Mouse (Mus musculus): ENCODE measurements around the gene Dusp14. TPM values are rescaled to one million over a fixed set of nuclear protein-coding genes. Genes with fewer than 3 reads are reported as not detected.
A peak's percentile ranks its signal among the peaks of the same experiment; 100 is the strongest.

Dusp14 gene
- polyA plus RNA-seq, 1 experiment from 2014 or later, result 13.1 TPM

- H3K36me3 ChIP-seq (ENCODE audit: control insufficient read depth, insufficient read depth, low read length), result peaks cover 8% of the 10 kb centered on the region
- H3K27me3 ChIP-seq (replicated peaks; ENCODE audit: control insufficient read depth, insufficient read depth, low read length), result no peaks in the 10 kb centered on the region
- H3K4me2 ChIP-seq (ENCODE audit: low read length), result no peak overlapping the region
- H3K9ac ChIP-seq (ENCODE audit: low read depth, low read length), result no peak overlapping the region
- 65% methylated on average over 6 of the region's 6 CpGs for WGBS
- no peak for ATAC-seq
- no peaks in the 10 kb centered on the region for H3K9me3 ChIP-seq (ENCODE audit: control insufficient read depth, low read length)
- H3K4me3 ChIP-seq (ENCODE audit: low read length), result no peak overlapping the region
- peaks cover 16% of the 10 kb centered on the region for H3K4me1 ChIP-seq (ENCODE audit: control insufficient read depth, insufficient read depth, low read depth, low read length)
- no peak overlapping the region for H3K27ac ChIP-seq (ENCODE audit: low read depth, low read length)
Measured at GRCm38 (mm10) chr11:84040621-84041020, 28.4 kb downstream of the Dusp14 start.

GRCm38 (mm10) chr11:84033671-84034070, 35.4 kb downstream of the Dusp14 start:
- Histone ChIP-seq H3K4me3 (ENCODE audit: low read length) (no peak overlapping the region), H3K9ac (ENCODE audit: low read depth, low read length) (no peak overlapping the region), H3K36me3 (ENCODE audit: control insufficient read depth, insufficient read depth, low read length) (peaks cover 26% of the 10 kb centered on the region), H3K4me2 (ENCODE audit: low read length) (no peak overlapping the region), H3K4me1 (ENCODE audit: control insufficient read depth, insufficient read depth, low read depth, low read length) (no peaks in the 10 kb centered on the region), H3K27me3 (replicated peaks; ENCODE audit: control insufficient read depth, insufficient read depth, low read length) (no peaks in the 10 kb centered on the region), H3K9me3 (ENCODE audit: control insufficient read depth, low read length) (no peaks in the 10 kb centered on the region), H3K27ac (ENCODE audit: low read depth, low read length) (no peak overlapping the region)
- ATAC-seq, result no peak
- 79% methylated on average over 5 of the region's 5 CpGs for WGBS

DNA sequence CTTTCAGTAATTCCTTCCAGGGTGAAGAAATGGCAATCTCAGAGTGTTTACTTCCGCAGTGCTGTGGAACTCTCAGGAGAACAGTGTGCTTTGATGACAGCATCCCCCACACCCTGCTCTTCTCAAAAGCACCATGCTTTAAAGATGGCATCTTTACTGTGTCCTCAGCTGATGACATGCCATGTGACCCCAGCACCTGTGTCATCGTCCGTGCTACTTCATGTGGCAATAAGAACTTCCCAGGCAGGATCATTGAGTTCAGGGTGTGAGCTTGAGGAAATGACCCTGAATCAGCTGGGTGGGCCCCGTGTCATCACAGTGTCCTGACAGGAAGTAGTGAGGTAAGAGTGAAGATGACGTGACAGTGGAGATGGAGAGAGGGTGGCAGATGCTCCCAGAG, 36.5 kb downstream of the Dusp14 start:
- no peak overlapping the region for H3K27ac ChIP-seq (ENCODE audit: low read depth, low read length)
- H3K9me3 ChIP-seq (ENCODE audit: control insufficient read depth, low read length), result no peaks in the 10 kb centered on the region
- no peaks in the 10 kb centered on the region for H3K27me3 ChIP-seq (replicated peaks; ENCODE audit: control insufficient read depth, insufficient read depth, low read length)
- no peak for ATAC-seq
- H3K4me3 ChIP-seq (ENCODE audit: low read length), result no peak overlapping the region
- 88% methylated on average over 5 of the region's 5 CpGs for WGBS
- no peaks in the 10 kb centered on the region for H3K4me1 ChIP-seq (ENCODE audit: control insufficient read depth, insufficient read depth, low read depth, low read length)
- H3K36me3 ChIP-seq (ENCODE audit: control insufficient read depth, insufficient read depth, low read length), result peaks cover 30% of the 10 kb centered on the region
- H3K9ac ChIP-seq (ENCODE audit: low read depth, low read length), result no peak overlapping the region
- H3K4me2 ChIP-seq (ENCODE audit: low read length), result no peak overlapping the region

GRCm38 (mm10) chr11:84031971-84032370, 37.1 kb downstream of the Dusp14 start:
- Histone ChIP-seq H3K27me3 (replicated peaks; ENCODE audit: control insufficient read depth, insufficient read depth, low read length) (no peaks in the 10 kb centered on the region), H3K36me3 (ENCODE audit: control insufficient read depth, insufficient read depth, low read length) (peaks cover 35% of the 10 kb centered on the region), H3K9me3 (ENCODE audit: control insufficient read depth, low read length) (no peaks in the 10 kb centered on the region), H3K9ac (ENCODE audit: low read depth, low read length) (no peak overlapping the region), H3K4me3 (ENCODE audit: low read length) (no peak overlapping the region), H3K4me1 (ENCODE audit: control insufficient read depth, insufficient read depth, low read depth, low read length) (no peaks in the 10 kb centered on the region), H3K4me2 (ENCODE audit: low read length) (no peak overlapping the region), H3K27ac (ENCODE audit: low read depth, low read length) (no peak overlapping the region)
- 62% methylated on average over 9 of the region's 9 CpGs for WGBS
- no peak for ATAC-seq

DNA sequence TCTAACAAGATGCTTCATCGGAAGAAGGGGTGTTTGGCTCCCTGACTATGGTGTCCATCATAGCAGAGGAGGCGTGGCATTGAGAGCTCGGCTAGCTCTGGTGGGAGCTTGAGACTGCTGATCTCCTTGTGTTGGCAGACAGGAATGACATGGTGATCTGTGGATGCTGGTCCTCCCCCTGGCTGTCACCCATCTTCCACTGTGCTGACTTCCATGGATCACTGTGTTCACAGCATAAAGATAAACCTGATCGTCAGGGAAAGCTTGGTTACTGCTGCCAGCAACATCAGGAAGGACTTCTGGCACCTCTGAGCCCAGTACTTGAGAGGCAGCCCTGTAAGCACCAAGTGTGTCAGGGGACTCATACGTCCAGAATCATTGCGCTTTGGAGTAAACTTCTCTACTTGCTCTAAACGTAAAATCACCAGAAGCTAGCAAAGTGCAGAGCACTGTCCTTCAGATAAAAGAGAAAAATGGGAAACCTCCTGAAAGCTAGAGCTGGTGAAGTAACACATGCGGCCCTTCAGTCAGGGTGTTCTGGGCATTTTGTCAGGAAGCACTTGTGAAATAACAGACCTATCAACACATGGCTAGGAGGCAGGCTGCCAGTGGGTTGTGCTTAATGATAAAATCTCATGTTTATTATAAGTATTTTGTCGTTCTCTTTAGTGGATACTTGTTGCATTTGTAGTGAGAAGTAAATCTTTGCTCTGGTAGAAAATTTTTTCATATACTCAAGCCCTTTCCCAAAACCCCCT, 40.6 kb downstream of the Dusp14 start:
- H3K4me1 ChIP-seq (ENCODE audit: control insufficient read depth, insufficient read depth, low read depth, low read length), result no peaks in the 10 kb centered on the region
- no peaks in the 10 kb centered on the region for H3K27me3 ChIP-seq (replicated peaks; ENCODE audit: control insufficient read depth, insufficient read depth, low read length)
- H3K36me3 ChIP-seq (ENCODE audit: control insufficient read depth, insufficient read depth, low read length), result peaks cover 52% of the 10 kb centered on the region
- H3K27ac ChIP-seq (ENCODE audit: low read depth, low read length), result no peak overlapping the region
- ATAC-seq, result no peak
- H3K4me2 ChIP-seq (ENCODE audit: low read length), result no peak overlapping the region
- no peak overlapping the region for H3K9ac ChIP-seq (ENCODE audit: low read depth, low read length)
- WGBS, result 87% methylated on average over 9 of the region's 9 CpGs
- no peak overlapping the region for H3K4me3 ChIP-seq (ENCODE audit: low read length)
- no peaks in the 10 kb centered on the region for H3K9me3 ChIP-seq (ENCODE audit: control insufficient read depth, low read length)

DNA sequence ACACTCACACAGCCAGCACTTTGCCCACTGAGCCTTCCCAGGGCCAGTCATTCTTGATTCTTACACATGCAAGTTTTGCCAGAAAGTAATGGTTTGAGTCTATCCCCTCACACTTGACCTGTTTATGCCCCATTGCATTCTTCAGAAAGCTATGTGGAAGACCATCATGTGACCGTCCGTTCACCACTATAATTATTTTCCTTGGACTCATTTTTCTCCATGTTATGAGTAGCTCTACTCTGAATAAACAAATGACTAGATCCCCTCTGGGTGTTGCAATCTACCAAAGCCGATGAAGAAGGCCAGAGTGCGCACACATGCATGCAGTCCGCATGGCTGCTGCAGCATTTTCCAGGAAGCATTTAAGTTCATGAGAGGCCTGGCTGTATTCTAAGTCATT, 41.8 kb downstream of the Dusp14 start:
- no peak overlapping the region for H3K9ac ChIP-seq (ENCODE audit: low read depth, low read length)
- no peak overlapping the region for H3K27ac ChIP-seq (ENCODE audit: low read depth, low read length)
- peaks cover 51% of the 10 kb centered on the region for H3K36me3 ChIP-seq (ENCODE audit: control insufficient read depth, insufficient read depth, low read length)
- no peaks in the 10 kb centered on the region for H3K9me3 ChIP-seq (ENCODE audit: control insufficient read depth, low read length)
- no peak for ATAC-seq
- H3K4me1 ChIP-seq (ENCODE audit: control insufficient read depth, insufficient read depth, low read depth, low read length), result no peaks in the 10 kb centered on the region
- H3K27me3 ChIP-seq (replicated peaks; ENCODE audit: control insufficient read depth, insufficient read depth, low read length), result no peaks in the 10 kb centered on the region
- H3K4me3 ChIP-seq (ENCODE audit: low read length), result no peak overlapping the region
- WGBS, result 94% methylated on average over 5 of the region's 5 CpGs
- H3K4me2 ChIP-seq (ENCODE audit: low read length), result no peak overlapping the region

- no peak for ATAC-seq
- H3K9me3 ChIP-seq (ENCODE audit: control insufficient read depth, low read length), result no peaks in the 10 kb centered on the region
- no peak overlapping the region for H3K4me3 ChIP-seq (ENCODE audit: low read length)
- 89% methylated on average over 7 of the region's 7 CpGs for WGBS
- no peaks in the 10 kb centered on the region for H3K27me3 ChIP-seq (replicated peaks; ENCODE audit: control insufficient read depth, insufficient read depth, low read length)
- peaks cover 11% of the 10 kb centered on the region for H3K36me3 ChIP-seq (ENCODE audit: control insufficient read depth, insufficient read depth, low read length)
- no peak overlapping the region for H3K4me2 ChIP-seq (ENCODE audit: low read length)
- no peak overlapping the region for H3K9ac ChIP-seq (ENCODE audit: low read depth, low read length)
- no peak overlapping the region for H3K27ac ChIP-seq (ENCODE audit: low read depth, low read length)
- H3K4me1 ChIP-seq (ENCODE audit: control insufficient read depth, insufficient read depth, low read depth, low read length), result no peaks in the 10 kb centered on the region; the same call in 1 of the 2 replicates
Measured at GRCm38 (mm10) chr11:84016810-84017508, 52.1 kb downstream of the Dusp14 start.

GRCm38 (mm10) chr11:84016147-84016809, 52.8 kb downstream of the Dusp14 start:
- Histone ChIP-seq H3K4me1 (ENCODE audit: control insufficient read depth, insufficient read depth, low read depth, low read length) (peaks cover 4% of the 10 kb centered on the region), H3K9ac (ENCODE audit: low read depth, low read length) (no peak overlapping the region), H3K9me3 (ENCODE audit: control insufficient read depth, low read length) (no peaks in the 10 kb centered on the region), H3K27ac (ENCODE audit: low read depth, low read length) (no peak overlapping the region), H3K36me3 (ENCODE audit: control insufficient read depth, insufficient read depth, low read length) (peaks cover 8% of the 10 kb centered on the region), H3K27me3 (replicated peaks; ENCODE audit: control insufficient read depth, insufficient read depth, low read length) (no peaks in the 10 kb centered on the region), H3K4me3 (ENCODE audit: low read length) (no peak overlapping the region), H3K4me2 (ENCODE audit: low read length) (no peak overlapping the region)
- no peak for ATAC-seq
- 93% methylated on average over 6 of the region's 6 CpGs for WGBS

- no peak overlapping the region for H3K9ac ChIP-seq (ENCODE audit: low read depth, low read length)
- peaks cover 10% of the 10 kb centered on the region for H3K4me1 ChIP-seq (ENCODE audit: control insufficient read depth, insufficient read depth, low read depth, low read length)
- peak; percentile 37; the same call in 1 of the 2 replicates for ATAC-seq
- no peak overlapping the region for H3K4me3 ChIP-seq (ENCODE audit: low read length)
- 7% methylated on average over 7 of the region's 7 CpGs for WGBS
- H3K36me3 ChIP-seq (ENCODE audit: control insufficient read depth, insufficient read depth, low read length), result peaks cover 15% of the 10 kb centered on the region
- H3K9me3 ChIP-seq (ENCODE audit: control insufficient read depth, low read length), result no peaks in the 10 kb centered on the region
- no peak overlapping the region for H3K4me2 ChIP-seq (ENCODE audit: low read length)
- no peak overlapping the region for H3K27ac ChIP-seq (ENCODE audit: low read depth, low read length)
- no peaks in the 10 kb centered on the region for H3K27me3 ChIP-seq (replicated peaks; ENCODE audit: control insufficient read depth, insufficient read depth, low read length)
Measured at GRCm38 (mm10) chr11:84013105-84013504, 56.0 kb downstream of the Dusp14 start.

All from hindbrain, embryonic 16.5 days (tissue).